Mouse (Mus musculus): ENCODE results near the gene Iyd. TPM values are rescaled to one million over a fixed set of nuclear protein-coding genes. Genes with fewer than 3 reads are reported as not detected.

Iyd gene
- total RNA-seq, 2 experiments from 2014 or later, result 0.91 to 1.2 TPM

GRCm38 (mm10) chr10:3534445-3534844, 5.6 kb upstream of the Iyd start:
- peak; percentile 29 for DNase-seq
- intact Hi-C loops (cut with DNase I), result loop anchor here (2.0 kb wide), 1 partner anchor 410 kb away; no protein-coding TSS in a partner anchor

- intact Hi-C loops (cut with DNase I), result no loop called here
- DNase-seq, result peak; percentile 27
Observed at GRCm38 (mm10) chr10:3536361-3536760, 3.7 kb upstream of the Iyd start.

GRCm38 (mm10) chr10:3549384-3549783, 9.3 kb downstream of the Iyd start:
- DNase-seq, result no peak
- intact Hi-C loops (cut with DNase I), result loop anchor here (10.0 kb wide), 1 partner anchor 195 kb away; the partner anchor contains the start of gene Plekhg1

GRCm38 (mm10) chr10:3555128-3555527, 15.1 kb downstream of the Iyd start:
- intact Hi-C loops (cut with DNase I), result no loop called here

GRCm38 (mm10) chr10:3556538-3556937, 16.5 kb downstream of the Iyd start:
- DNase-seq, result no peak
- intact Hi-C loops (cut with DNase I), result no loop called here

More at GRCm38 (mm10) chr10:3555128-3555527, 15.1 kb downstream of the Iyd start:
- DNase-seq, result no peak

- no peak for DNase-seq
- intact Hi-C loops (cut with DNase I), result no loop called here
Observed at GRCm38 (mm10) chr10:3559136-3559535, 19.1 kb downstream of the Iyd start.

GRCm38 (mm10) chr10:3562165-3562564, 22.1 kb downstream of the Iyd start:
- intact Hi-C loops (cut with DNase I), result no loop called here
- DNase-seq, result no peak

- intact Hi-C loops (cut with DNase I), result no loop called here
- no peak for DNase-seq
Observed at GRCm38 (mm10) chr10:3565126-3565525, 25.1 kb downstream of the Iyd start.

- intact Hi-C loops (cut with DNase I), result no loop called here
- DNase-seq, result no peak
Observed at GRCm38 (mm10) chr10:3567821-3568220, 27.8 kb downstream of the Iyd start.

GRCm38 (mm10) chr10:3572723-3573649, 32.9 kb downstream of the Iyd start:
- DNase-seq, result no peak
- intact Hi-C loops (cut with DNase I), result loop anchor here (10.0 kb wide), 1 partner anchor 172 kb away; the partner anchor contains the start of gene Plekhg1

- DNase-seq, result peak; percentile 18
- intact Hi-C loops (cut with DNase I), result loop anchor here (10.0 kb wide), 1 partner anchor 171 kb away; the partner anchor contains the start of gene Plekhg1
Observed at GRCm38 (mm10) chr10:3573905-3574500, 34.0 kb downstream of the Iyd start.

- intact Hi-C loops (cut with DNase I), result no loop called here
- DNase-seq, result no peak
Observed at GRCm38 (mm10) chr10:3590632-3591031, 50.6 kb downstream of the Iyd start.

- DNase-seq, result no peak
- intact Hi-C loops (cut with DNase I), result no loop called here
Observed at GRCm38 (mm10) chr10:3591790-3592189, 51.8 kb downstream of the Iyd start.

- intact Hi-C loops (cut with DNase I), result no loop called here
- DNase-seq, result no peak
Observed at GRCm38 (mm10) chr10:3596697-3597096, 56.7 kb downstream of the Iyd start.

- DNase-seq, result no peak
- intact Hi-C loops (cut with DNase I), result no loop called here
Observed at GRCm38 (mm10) chr10:3597760-3598159, 57.7 kb downstream of the Iyd start.

Other genes with a start within 250 kb of the Iyd start
- 10 to 100 TPM; 91.1 to 92.6 TPM for gene Ppp1r14c, start 174.2 kb upstream of the Iyd start, total RNA-seq (2021)
- gene Plekhg1, start 200.1 kb downstream of the Iyd start, total RNA-seq (2021), result 10 to 100 TPM; 13.2 to 16.0 TPM

All from left cerebral cortex, postnatal 4 days (tissue).